Mouse (Mus musculus) embryonic facial prominence, embryonic 13.5 days (tissue): ENCODE measurements around the gene Wdr64. TPM values are rescaled to one million over a fixed set of nuclear protein-coding genes. Genes with fewer than 3 reads are reported as not detected.
A peak's percentile ranks its signal among the peaks of the same experiment; 100 is the strongest.

Source experiments
- ATAC-seq: fragments of 200-750 bp; cut with Nextera tagmentation; 2 replicates; pipeline ENCODE4 v1.8.0; 2017; ENCODE audit warnings: low read depth; ENCODE audit not compliant: insufficient number of reproducible peaks, insufficient read depth, low FRiP score, low TSS enrichment
- H3K27ac ChIP-seq: fragments of 300-500 bp; sonication (generic); 2 replicates; pipeline ENCODE4 v1.5.1; 2015; ENCODE audit warnings: moderate library complexity, mild to moderate bottlenecking, inconsistent platforms
- H3K27me3 ChIP-seq: fragments of 300-500 bp; sonication (generic); 2 replicates; pipeline ENCODE4 v1.6.1; 2015; ENCODE audit warnings: mild to moderate bottlenecking, inconsistent platforms
- H3K36me3 ChIP-seq: fragments of 300-500 bp; sonication (generic); 2 replicates; pipeline ENCODE4 v1.6.1; 2015; ENCODE audit warnings: mild to moderate bottlenecking, inconsistent platforms
- H3K4me1 ChIP-seq: fragments of 300-500 bp; sonication (generic); 2 replicates; pipeline ENCODE4 v1.6.1; 2015; ENCODE audit warnings: inconsistent platforms
- H3K4me2 ChIP-seq: fragments of 300-500 bp; sonication (generic); 2 replicates; pipeline ENCODE4 v1.6.1; 2015; ENCODE audit warnings: moderate library complexity, mild to moderate bottlenecking, inconsistent platforms
- H3K4me3 ChIP-seq: fragments of 300-500 bp; sonication (generic); 2 replicates; pipeline ENCODE4 v1.5.1; 2015; ENCODE audit warnings: mild to moderate bottlenecking, inconsistent platforms
- H3K9ac ChIP-seq: fragments of 300-500 bp; sonication (generic); 2 replicates; pipeline ENCODE4 v1.6.1; 2015; ENCODE audit warnings: mild to moderate bottlenecking, inconsistent platforms
- H3K9me3 ChIP-seq: fragments of 300-500 bp; sonication (generic); 2 replicates; pipeline ENCODE4 v1.6.1; 2016; ENCODE audit warnings: inconsistent platforms
- WGBS: fragments of 180-500 bp; shearing (Covaris S2); methylation state at CpG from one replicate; pipeline ENCODE4 v1.1.7; 2015; ENCODE audit warnings: mixed read lengths; 5-methylcytosine and 5-hydroxymethylcytosine counted together
- polyA plus RNA-seq: library from polyadenylated mRNA; unstranded; fragments of >200 nt; fragmentation: Nextera tagmentation; extraction: Ambion mirVana; gene quantifications from 2 replicates; pipeline ENCODE4 v1.2.1, GENCODE M21; 2015

Gene Wdr64
- polyA plus RNA-seq, 1 experiment from 2014 or later = not detected

- peak overlapping the region; percentile 88 for H3K4me2 ChIP-seq
- no peak for ATAC-seq
- H3K9ac ChIP-seq = peak overlapping the region; percentile 83
- H3K27ac ChIP-seq = peak overlapping the region; percentile 84; the same call in 1 of the 2 replicates
- H3K36me3 ChIP-seq = peaks cover 15% of the 10 kb centered on the region
- peak overlapping the region; percentile 75 for H3K4me3 ChIP-seq
- H3K4me1 ChIP-seq = peaks cover 20% of the 10 kb centered on the region
- no peaks in the 10 kb centered on the region for H3K27me3 ChIP-seq
- H3K9me3 ChIP-seq = no peaks in the 10 kb centered on the region
- WGBS = under 1% methylated on average over 22 of the region's 22 CpGs
Observed at GRCm38 (mm10) chr1:175691686-175692245, 6.6 kb upstream of the Wdr64 start.

GRCm38 (mm10) chr1:175692246-175692996, 6.0 kb upstream of the Wdr64 start, which contains the start of the genes Opn3 and Chml:
Opn3 (minus strand) TSS chr1:175692776.
Chml (minus strand) TSS chr1:175692901.
- no peaks in the 10 kb centered on the region for H3K27me3 ChIP-seq
- ATAC-seq = peak; percentile 99
- peaks cover 8% of the 10 kb centered on the region for H3K36me3 ChIP-seq
- no peaks in the 10 kb centered on the region for H3K9me3 ChIP-seq
- peak within 1 kb of the TSS; percentile 75 for H3K4me3 ChIP-seq
- H3K27ac ChIP-seq = peak within 1 kb of the TSS; percentile 84
- H3K9ac ChIP-seq = peak within 1 kb of the TSS; percentile 83
- peaks cover 20% of the 10 kb centered on the region for H3K4me1 ChIP-seq
- H3K4me2 ChIP-seq = peak within 1 kb of the TSS; percentile 88
- under 1% methylated on average over 57 of the region's 73 CpGs for WGBS

GRCm38 (mm10) chr1:175692997-175693361, 5.4 kb upstream of the Wdr64 start:
- Histone ChIP-seq H3K4me2 (peak overlapping the region; percentile 88), H3K27me3 (no peaks in the 10 kb centered on the region), H3K9me3 (no peaks in the 10 kb centered on the region), H3K36me3 (peaks cover 3% of the 10 kb centered on the region; the same call in 1 of the 2 replicates), H3K4me3 (peak overlapping the region; percentile 75), H3K4me1 (peaks cover 20% of the 10 kb centered on the region), H3K27ac (no peak overlapping the region), H3K9ac (peak overlapping the region; percentile 62)
- WGBS = 2% methylated on average over 17 of the region's 17 CpGs
- peak; percentile 43; the same call in 1 of the 2 replicates for ATAC-seq

- no peaks in the 10 kb centered on the region for H3K36me3 ChIP-seq
- H3K27me3 ChIP-seq = no peaks in the 10 kb centered on the region
- peaks cover 20% of the 10 kb centered on the region for H3K4me1 ChIP-seq
- H3K4me2 ChIP-seq = peak overlapping the region; percentile 88
- 51% methylated on average over 12 of the region's 12 CpGs for WGBS
- no peak overlapping the region for H3K27ac ChIP-seq
- H3K9me3 ChIP-seq = no peaks in the 10 kb centered on the region
- peak overlapping the region; percentile 75 for H3K4me3 ChIP-seq
- H3K9ac ChIP-seq = peak overlapping the region; percentile 62; the same call in 1 of the 2 replicates
- no peak for ATAC-seq
Observed at GRCm38 (mm10) chr1:175693429-175693960, 4.9 kb upstream of the Wdr64 start.

- H3K9me3 ChIP-seq = no peaks in the 10 kb centered on the region
- no peak for ATAC-seq
- WGBS = 59% methylated on average over 3 of the region's 3 CpGs
- no peaks in the 10 kb centered on the region for H3K36me3 ChIP-seq
- no peaks in the 10 kb centered on the region for H3K4me1 ChIP-seq
- no peak overlapping the region for H3K4me3 ChIP-seq
- H3K9ac ChIP-seq = no peak overlapping the region
- H3K27ac ChIP-seq = no peak overlapping the region
- H3K27me3 ChIP-seq = no peaks in the 10 kb centered on the region
- H3K4me2 ChIP-seq = no peak overlapping the region
Observed at GRCm38 (mm10) chr1:175699375-175699774, 982 bp downstream of the Wdr64 start.

GRCm38 (mm10) chr1:175699796-175700195, 1.4 kb downstream of the Wdr64 start:
- H3K4me2 ChIP-seq = no peak overlapping the region
- no peak overlapping the region for H3K9ac ChIP-seq
- no peaks in the 10 kb centered on the region for H3K9me3 ChIP-seq
- 22% methylated on average over 4 of the region's 4 CpGs for WGBS
- H3K4me1 ChIP-seq = no peaks in the 10 kb centered on the region
- no peaks in the 10 kb centered on the region for H3K27me3 ChIP-seq
- H3K36me3 ChIP-seq = no peaks in the 10 kb centered on the region
- no peak overlapping the region for H3K4me3 ChIP-seq
- no peak for ATAC-seq
- no peak overlapping the region for H3K27ac ChIP-seq

- Histone ChIP-seq H3K4me3 (no peak overlapping the region), H3K4me2 (no peak overlapping the region), H3K27ac (no peak overlapping the region), H3K9ac (no peak overlapping the region), H3K9me3 (no peaks in the 10 kb centered on the region), H3K27me3 (no peaks in the 10 kb centered on the region), H3K36me3 (no peaks in the 10 kb centered on the region), H3K4me1 (no peaks in the 10 kb centered on the region)
- 71% methylated on average over 4 of the region's 4 CpGs for WGBS
- ATAC-seq = no peak
Observed at GRCm38 (mm10) chr1:175701145-175701544, 2.8 kb downstream of the Wdr64 start.

GRCm38 (mm10) chr1:175707599-175707998, 9.2 kb downstream of the Wdr64 start:
- no peak for ATAC-seq
- 69% methylated on average over 5 of the region's 5 CpGs for WGBS
- no peaks in the 10 kb centered on the region for H3K4me1 ChIP-seq
- H3K4me2 ChIP-seq = no peak overlapping the region
- no peaks in the 10 kb centered on the region for H3K9me3 ChIP-seq
- no peak overlapping the region for H3K27ac ChIP-seq
- H3K27me3 ChIP-seq = no peaks in the 10 kb centered on the region
- no peak overlapping the region for H3K9ac ChIP-seq
- no peak overlapping the region for H3K4me3 ChIP-seq
- H3K36me3 ChIP-seq = no peaks in the 10 kb centered on the region

- Histone ChIP-seq H3K4me2 (no peak overlapping the region), H3K36me3 (no peaks in the 10 kb centered on the region), H3K27ac (no peak overlapping the region), H3K4me1 (no peaks in the 10 kb centered on the region), H3K9ac (no peak overlapping the region), H3K27me3 (no peaks in the 10 kb centered on the region), H3K9me3 (no peaks in the 10 kb centered on the region), H3K4me3 (no peak overlapping the region)
- ATAC-seq = no peak
Observed at GRCm38 (mm10) chr1:175708013-175708412, 9.6 kb downstream of the Wdr64 start.

- H3K4me2 ChIP-seq = no peak overlapping the region
- no peaks in the 10 kb centered on the region for H3K27me3 ChIP-seq
- no peaks in the 10 kb centered on the region for H3K36me3 ChIP-seq
- H3K9me3 ChIP-seq = no peaks in the 10 kb centered on the region
- no peak overlapping the region for H3K9ac ChIP-seq
- no peak overlapping the region for H3K4me3 ChIP-seq
- WGBS = 79% methylated on average over 11 of the region's 11 CpGs
- ATAC-seq = no peak
- no peaks in the 10 kb centered on the region for H3K4me1 ChIP-seq
- no peak overlapping the region for H3K27ac ChIP-seq
Observed at GRCm38 (mm10) chr1:175712338-175712909, 14.0 kb downstream of the Wdr64 start.

GRCm38 (mm10) chr1:175716832-175717231, 18.4 kb downstream of the Wdr64 start:
- Histone ChIP-seq H3K9ac (no peak overlapping the region), H3K9me3 (no peaks in the 10 kb centered on the region), H3K4me3 (no peak overlapping the region), H3K27me3 (no peaks in the 10 kb centered on the region), H3K4me1 (no peaks in the 10 kb centered on the region), H3K36me3 (no peaks in the 10 kb centered on the region), H3K27ac (no peak overlapping the region), H3K4me2 (no peak overlapping the region)
- 86% methylated on average over 9 of the region's 9 CpGs for WGBS
- no peak for ATAC-seq
